Mouse (Mus musculus): Measurements from ENCODE around the gene Gucy2g. TPM values are rescaled to one million over a fixed set of nuclear protein-coding genes. Genes with fewer than 3 reads are reported as not detected.
"Not testable (repeated sequence)": the region's sequence is repeated elsewhere in the genome, so short reads cannot be mapped to it uniquely, and the experiment has no call there.

The Gucy2g gene
- polyA plus RNA-seq, 1 experiment from 2014 or later = 0.05 TPM

- not testable (repeated sequence) for H3K4me2 ChIP-seq (replicated peaks; ENCODE audit: low read depth, low read length); H3K4me1 ChIP-seq (ENCODE audit: control insufficient read depth, insufficient read depth, low read length); H3K4me3 ChIP-seq (ENCODE audit: low read length); H3K27ac ChIP-seq (ENCODE audit: low read depth, low read length); H3K36me3 ChIP-seq (ENCODE audit: control insufficient read depth, insufficient read depth, low read length); H3K27me3 ChIP-seq (ENCODE audit: control insufficient read depth, insufficient read depth, low read length); H3K9me3 ChIP-seq (ENCODE audit: control insufficient read depth, low read length); ATAC-seq (ENCODE audit: low FRiP score, low TSS enrichment); H3K9ac ChIP-seq (ENCODE audit: low read depth, low read length)
- WGBS = 90% methylated on average over 8 of the region's 8 CpGs
Observed at GRCm38 (mm10) chr19:55169236-55169729, 71.8 kb downstream of the Gucy2g start.

GRCm38 (mm10) chr19:55168360-55168759 lies 72.7 kb downstream of the Gucy2g start:
- Histone ChIP-seq H3K27me3 (ENCODE audit: control insufficient read depth, insufficient read depth, low read length) (no peaks in the 10 kb centered on the region), H3K27ac (ENCODE audit: low read depth, low read length) (no peak overlapping the region)
- ATAC-seq (ENCODE audit: low FRiP score, low TSS enrichment) = no peak

GRCm38 (mm10) chr19:55167741-55168140 lies 73.3 kb downstream of the Gucy2g start:
- Histone ChIP-seq H3K9me3 (ENCODE audit: control insufficient read depth, low read length) (peaks cover 9% of the 10 kb centered on the region; the same call in 1 of the 2 replicates), H3K4me3 (ENCODE audit: low read length) (no peak overlapping the region), H3K4me1 (ENCODE audit: control insufficient read depth, insufficient read depth, low read length) (no peaks in the 10 kb centered on the region), H3K27me3 (ENCODE audit: control insufficient read depth, insufficient read depth, low read length) (no peaks in the 10 kb centered on the region), H3K36me3 (ENCODE audit: control insufficient read depth, insufficient read depth, low read length) (no peaks in the 10 kb centered on the region), H3K27ac (ENCODE audit: low read depth, low read length) (no peak overlapping the region), H3K4me2 (replicated peaks; ENCODE audit: low read depth, low read length) (no peak overlapping the region), H3K9ac (ENCODE audit: low read depth, low read length) (no peak overlapping the region)
- 72% methylated on average over 2 of the region's 2 CpGs for WGBS
- no peak for ATAC-seq (ENCODE audit: low FRiP score, low TSS enrichment)

More at GRCm38 (mm10) chr19:55168360-55168759, 72.7 kb downstream of the Gucy2g start:
- no peak overlapping the region for H3K4me3 ChIP-seq (ENCODE audit: low read length)
- no peaks in the 10 kb centered on the region for H3K4me1 ChIP-seq (ENCODE audit: control insufficient read depth, insufficient read depth, low read length)
- H3K4me2 ChIP-seq (replicated peaks; ENCODE audit: low read depth, low read length) = no peak overlapping the region
- 76% methylated on average over 6 of the region's 6 CpGs for WGBS
- H3K9me3 ChIP-seq (ENCODE audit: control insufficient read depth, low read length) = peaks cover 9% of the 10 kb centered on the region; the same call in 1 of the 2 replicates
- H3K36me3 ChIP-seq (ENCODE audit: control insufficient read depth, insufficient read depth, low read length) = no peaks in the 10 kb centered on the region
- H3K9ac ChIP-seq (ENCODE audit: low read depth, low read length) = no peak overlapping the region

DNA sequence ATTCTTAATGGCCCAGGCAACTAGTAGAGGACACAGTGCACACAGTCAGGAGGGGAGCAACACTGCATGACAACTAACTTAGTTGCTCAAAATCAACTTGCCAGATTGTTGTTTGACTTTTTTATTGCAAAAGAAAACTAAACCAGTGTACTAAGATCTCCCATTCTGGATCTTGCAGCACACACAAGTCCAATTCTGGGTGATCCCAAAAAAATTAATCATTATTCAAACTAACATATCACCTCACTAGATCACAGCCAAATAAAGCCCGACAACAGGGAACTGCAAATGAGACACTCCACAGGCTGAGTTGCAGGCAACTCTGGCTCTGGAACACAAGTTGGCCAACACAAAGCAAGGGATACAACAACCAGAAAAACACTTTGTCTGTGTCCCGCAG lies 74.3 kb downstream of the Gucy2g start:
- WGBS = 90% methylated on average over 2 of the region's 2 CpGs
- no peak for ATAC-seq (ENCODE audit: low FRiP score, low TSS enrichment)
- Histone ChIP-seq H3K27ac (ENCODE audit: low read depth, low read length) (no peak overlapping the region), H3K27me3 (ENCODE audit: control insufficient read depth, insufficient read depth, low read length) (no peaks in the 10 kb centered on the region), H3K9ac (ENCODE audit: low read depth, low read length) (no peak overlapping the region), H3K4me1 (ENCODE audit: control insufficient read depth, insufficient read depth, low read length) (no peaks in the 10 kb centered on the region), H3K4me3 (ENCODE audit: low read length) (no peak overlapping the region), H3K9me3 (ENCODE audit: control insufficient read depth, low read length) (peaks cover 9% of the 10 kb centered on the region; the same call in 1 of the 2 replicates), H3K36me3 (ENCODE audit: control insufficient read depth, insufficient read depth, low read length) (no peaks in the 10 kb centered on the region), H3K4me2 (replicated peaks; ENCODE audit: low read depth, low read length) (no peak overlapping the region)

DNA sequence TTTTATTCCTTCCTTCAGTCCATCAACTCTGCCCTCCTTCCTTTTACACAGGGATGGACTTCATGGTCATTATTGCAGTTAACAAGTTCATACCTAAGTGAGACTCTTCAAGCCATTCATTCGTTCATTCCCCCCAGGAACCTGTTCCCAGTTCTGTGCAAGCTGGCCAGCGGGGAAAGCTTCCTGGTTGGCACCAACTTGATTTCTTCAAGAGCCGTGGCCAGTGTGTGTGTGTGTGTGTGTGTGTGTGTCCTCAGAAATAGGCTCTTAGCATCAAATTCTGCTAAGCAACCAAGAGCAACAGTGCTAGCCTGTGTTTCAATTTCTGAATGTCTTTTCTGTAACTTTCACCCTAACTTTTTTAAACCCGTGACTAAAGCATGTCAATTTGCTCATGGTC lies 75.1 kb downstream of the Gucy2g start:
- no peak overlapping the region for H3K9ac ChIP-seq (ENCODE audit: low read depth, low read length)
- no peaks in the 10 kb centered on the region for H3K4me1 ChIP-seq (ENCODE audit: control insufficient read depth, insufficient read depth, low read length)
- no peak overlapping the region for H3K4me2 ChIP-seq (replicated peaks; ENCODE audit: low read depth, low read length)
- no peaks in the 10 kb centered on the region for H3K36me3 ChIP-seq (ENCODE audit: control insufficient read depth, insufficient read depth, low read length)
- no peak for ATAC-seq (ENCODE audit: low FRiP score, low TSS enrichment)
- no peaks in the 10 kb centered on the region for H3K27me3 ChIP-seq (ENCODE audit: control insufficient read depth, insufficient read depth, low read length)
- no peak overlapping the region for H3K27ac ChIP-seq (ENCODE audit: low read depth, low read length)
- WGBS = 76% methylated on average over 4 of the region's 4 CpGs
- peaks cover 9% of the 10 kb centered on the region; the same call in 1 of the 2 replicates for H3K9me3 ChIP-seq (ENCODE audit: control insufficient read depth, low read length)
- no peak overlapping the region for H3K4me3 ChIP-seq (ENCODE audit: low read length)

- no peak for ATAC-seq (ENCODE audit: low FRiP score, low TSS enrichment)
- Histone ChIP-seq H3K27ac (ENCODE audit: low read depth, low read length) (no peak overlapping the region), H3K4me2 (replicated peaks; ENCODE audit: low read depth, low read length) (no peak overlapping the region), H3K4me1 (ENCODE audit: control insufficient read depth, insufficient read depth, low read length) (no peaks in the 10 kb centered on the region), H3K27me3 (ENCODE audit: control insufficient read depth, insufficient read depth, low read length) (no peaks in the 10 kb centered on the region), H3K4me3 (ENCODE audit: low read length) (no peak overlapping the region), H3K36me3 (ENCODE audit: control insufficient read depth, insufficient read depth, low read length) (no peaks in the 10 kb centered on the region), H3K9ac (ENCODE audit: low read depth, low read length) (no peak overlapping the region), H3K9me3 (ENCODE audit: control insufficient read depth, low read length) (peaks cover 7% of the 10 kb centered on the region; the same call in 1 of the 2 replicates)
- WGBS = 63% methylated on average over 1 of the region's 1 CpGs
Observed at GRCm38 (mm10) chr19:55165183-55165865, 75.7 kb downstream of the Gucy2g start.

DNA sequence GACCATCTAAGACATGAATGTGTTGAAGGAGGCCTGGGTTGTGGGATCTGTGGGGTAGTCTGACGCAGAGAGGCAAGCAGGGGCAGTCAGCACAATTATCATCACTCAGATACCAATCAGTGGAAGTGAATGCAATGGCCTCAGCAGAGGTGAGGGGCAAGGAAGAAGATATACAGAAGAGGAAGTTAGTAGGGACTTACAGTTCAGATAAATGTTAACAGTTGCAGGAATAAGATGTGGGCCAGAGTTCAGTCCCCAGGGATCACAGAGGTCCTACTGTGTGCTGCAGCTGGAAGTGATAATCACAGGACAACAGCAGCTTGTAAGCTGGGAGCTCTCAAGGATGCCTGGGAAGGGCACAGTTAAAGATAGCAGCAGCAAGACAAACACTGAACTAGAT lies 76.9 kb downstream of the Gucy2g start:
- no peaks in the 10 kb centered on the region for H3K9me3 ChIP-seq (ENCODE audit: control insufficient read depth, low read length)
- 78% methylated on average over 1 of the region's 1 CpGs for WGBS
- no peak for ATAC-seq (ENCODE audit: low FRiP score, low TSS enrichment)

DNA sequence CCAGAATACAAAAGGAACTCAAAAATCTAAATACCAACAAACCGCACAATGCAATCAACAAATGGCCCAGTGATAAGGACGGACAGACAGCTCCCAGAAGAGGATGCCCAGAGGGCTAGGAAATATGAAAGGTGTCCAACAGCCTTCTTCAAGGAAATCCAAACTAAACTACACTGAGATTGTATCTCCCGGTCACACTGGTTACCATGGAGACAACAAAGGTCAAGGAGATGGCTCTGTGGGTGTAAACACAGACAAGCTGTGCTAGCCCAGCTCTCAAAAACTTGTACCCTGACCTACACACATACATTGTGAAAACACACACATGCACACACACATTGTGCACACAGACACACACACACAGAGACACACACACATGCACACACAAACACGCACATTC lies 78.8 kb downstream of the Gucy2g start:
- H3K4me3 ChIP-seq (ENCODE audit: low read length) = no peak overlapping the region
- H3K9me3 ChIP-seq (ENCODE audit: control insufficient read depth, low read length) = no peaks in the 10 kb centered on the region
- 76% methylated on average over 4 of the region's 4 CpGs for WGBS
- H3K27ac ChIP-seq (ENCODE audit: low read depth, low read length) = no peak overlapping the region
- H3K36me3 ChIP-seq (ENCODE audit: control insufficient read depth, insufficient read depth, low read length) = no peaks in the 10 kb centered on the region
- no peak for ATAC-seq (ENCODE audit: low FRiP score, low TSS enrichment)
- no peak overlapping the region for H3K9ac ChIP-seq (ENCODE audit: low read depth, low read length)
- no peaks in the 10 kb centered on the region for H3K27me3 ChIP-seq (ENCODE audit: control insufficient read depth, insufficient read depth, low read length)
- peaks cover 2% of the 10 kb centered on the region; the same call in 1 of the 2 replicates for H3K4me1 ChIP-seq (ENCODE audit: control insufficient read depth, insufficient read depth, low read length)
- no peak overlapping the region for H3K4me2 ChIP-seq (replicated peaks; ENCODE audit: low read depth, low read length)

More for the DNA sequence above, 76.9 kb downstream of the Gucy2g start:
- Histone ChIP-seq H3K4me2 (replicated peaks; ENCODE audit: low read depth, low read length) (no peak overlapping the region), H3K9ac (ENCODE audit: low read depth, low read length) (no peak overlapping the region), H3K4me3 (ENCODE audit: low read length) (no peak overlapping the region), H3K4me1 (ENCODE audit: control insufficient read depth, insufficient read depth, low read length) (no peaks in the 10 kb centered on the region), H3K36me3 (ENCODE audit: control insufficient read depth, insufficient read depth, low read length) (no peaks in the 10 kb centered on the region), H3K27ac (ENCODE audit: low read depth, low read length) (no peak overlapping the region), H3K27me3 (ENCODE audit: control insufficient read depth, insufficient read depth, low read length) (no peaks in the 10 kb centered on the region)

GRCm38 (mm10) chr19:55159826-55160225 lies 81.2 kb downstream of the Gucy2g start:
- no peak overlapping the region for H3K9ac ChIP-seq (ENCODE audit: low read depth, low read length)
- no peaks in the 10 kb centered on the region for H3K27me3 ChIP-seq (ENCODE audit: control insufficient read depth, insufficient read depth, low read length)
- 51% methylated on average over 6 of the region's 6 CpGs for WGBS
- no peak overlapping the region for H3K4me3 ChIP-seq (ENCODE audit: low read length)
- H3K4me1 ChIP-seq (ENCODE audit: control insufficient read depth, insufficient read depth, low read length) = peaks cover 2% of the 10 kb centered on the region; the same call in 1 of the 2 replicates
- no peak overlapping the region for H3K4me2 ChIP-seq (replicated peaks; ENCODE audit: low read depth, low read length)
- no peaks in the 10 kb centered on the region for H3K36me3 ChIP-seq (ENCODE audit: control insufficient read depth, insufficient read depth, low read length)
- H3K27ac ChIP-seq (ENCODE audit: low read depth, low read length) = no peak overlapping the region
- no peak for ATAC-seq (ENCODE audit: low FRiP score, low TSS enrichment)
- H3K9me3 ChIP-seq (ENCODE audit: control insufficient read depth, low read length) = no peaks in the 10 kb centered on the region

Measured in kidney, embryonic 14.5 days (tissue).